Mouse (Mus musculus) embryonic facial prominence, embryonic 14.5 days (tissue): Measurements from ENCODE around the gene Pcbp4. TPM values are rescaled to one million over a fixed set of nuclear protein-coding genes. Genes with fewer than 3 reads are reported as not detected.

Experiments
- ATAC-seq: fragments of 200-750 bp; cut with Nextera tagmentation; 2 replicates; pipeline ENCODE4 v1.8.0; 2017; ENCODE audit warnings: low read depth, moderate number of reproducible peaks, moderate TSS enrichment
- DNase-seq: peaks from one replicate; pipeline ENCODE4 v3.0.0-alpha.2; 2015; ENCODE audit warnings: low spot score
- H3K27ac ChIP-seq: fragments of 300-500 bp; sonication (generic); replicated peaks from 2 replicates; pipeline ENCODE4 v1.5.1; 2014; ENCODE audit warnings: low read depth, mild to moderate bottlenecking, low read length, moderate library complexity
- H3K27me3 ChIP-seq: fragments of 300-500 bp; sonication (generic); replicated peaks from 2 replicates; pipeline ENCODE4 v1.6.1; 2014; ENCODE audit warnings: low read length; ENCODE audit not compliant: control insufficient read depth, insufficient read depth
- H3K36me3 ChIP-seq: fragments of 300-500 bp; sonication (generic); 2 replicates; pipeline ENCODE4 v1.6.1; 2014; ENCODE audit warnings: low read length, mixed read lengths; ENCODE audit not compliant: control insufficient read depth, insufficient read depth
- H3K4me1 ChIP-seq: fragments of 300-500 bp; sonication (generic); 2 replicates; pipeline ENCODE4 v1.6.1; 2014; ENCODE audit warnings: antibody characterized with exemption, low read length; ENCODE audit not compliant: control insufficient read depth, insufficient read depth
- H3K4me2 ChIP-seq: fragments of 300-500 bp; sonication (generic); 2 replicates; pipeline ENCODE4 v1.6.1; 2014; ENCODE audit warnings: low read depth, mild to moderate bottlenecking, low read length, moderate library complexity, mixed read lengths
- H3K4me3 ChIP-seq: fragments of 300-500 bp; sonication (generic); 2 replicates; pipeline ENCODE4 v1.5.1; 2014; ENCODE audit warnings: low read depth, mild to moderate bottlenecking, low read length
- H3K9ac ChIP-seq: fragments of 300-500 bp; sonication (generic); 2 replicates; pipeline ENCODE4 v1.6.1; 2014; ENCODE audit warnings: low read depth, mild to moderate bottlenecking, low read length, moderate library complexity, mixed read lengths
- H3K9me3 ChIP-seq: fragments of 300-500 bp; sonication (generic); 2 replicates; pipeline ENCODE4 v1.6.1; 2016; ENCODE audit warnings: low read length; ENCODE audit not compliant: control insufficient read depth
- WGBS: fragments of 180-500 bp; shearing (Covaris S2); extraction: QIAGEN DNeasy Blood & Tissue Kit; methylation state at CpG from one replicate; pipeline ENCODE4 v1.1.7; 2014; 5-methylcytosine and 5-hydroxymethylcytosine counted together
- polyA plus RNA-seq: library from polyadenylated mRNA; unstranded; fragments of >200 nt; fragmentation: Nextera tagmentation; extraction: Ambion mirVana; gene quantifications from 2 replicates; pipeline ENCODE4 v1.2.1, GENCODE M21; 2014

Gene Pcbp4
- polyA plus RNA-seq, 1 experiment from 2014 or later: 90.2 TPM

GRCm38 (mm10) chr9:106413606-106414005, 39.5 kb upstream of the Pcbp4 start:
- Histone ChIP-seq H3K4me2 (no peak overlapping the region), H3K9ac (no peak overlapping the region), H3K4me1 (peaks cover 21% of the 10 kb centered on the region), H3K36me3 (no peaks in the 10 kb centered on the region), H3K27me3 (no peaks in the 10 kb centered on the region), H3K27ac (no peak overlapping the region), H3K9me3 (no peaks in the 10 kb centered on the region), H3K4me3 (no peak overlapping the region)
- WGBS: 83% methylated on average over 5 of the region's 5 CpGs
- DNase-seq (no peak), ATAC-seq (no peak)

DNA sequence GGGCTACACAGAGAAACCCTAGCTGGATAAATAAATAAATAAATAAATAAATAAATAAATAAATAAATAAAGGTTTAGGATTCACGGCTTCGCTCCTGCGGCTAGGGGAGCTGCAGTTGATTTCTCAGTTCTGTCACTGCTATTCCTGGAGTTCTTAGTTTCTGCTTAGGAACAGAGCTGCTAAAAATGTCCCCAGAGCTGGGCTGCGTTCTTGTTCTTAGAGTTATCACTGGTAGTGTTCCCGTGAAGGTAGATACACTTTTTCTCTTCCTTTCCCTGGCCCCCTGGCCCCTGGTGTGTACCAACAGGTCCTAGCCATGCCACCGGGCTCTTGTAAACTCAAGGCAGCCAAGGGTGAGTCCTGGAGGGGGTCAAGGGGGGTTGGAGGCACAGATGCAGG, 36.3 kb upstream of the Pcbp4 start:
- DNase-seq: no peak
- H3K36me3 ChIP-seq: no peaks in the 10 kb centered on the region
- no peak overlapping the region for H3K4me2 ChIP-seq
- ATAC-seq: no peak
- H3K27ac ChIP-seq: no peak overlapping the region
- no peak overlapping the region for H3K4me3 ChIP-seq
- no peaks in the 10 kb centered on the region for H3K27me3 ChIP-seq
- no peak overlapping the region for H3K9ac ChIP-seq
- WGBS: 88% methylated on average over 6 of the region's 6 CpGs
- no peaks in the 10 kb centered on the region for H3K9me3 ChIP-seq
- H3K4me1 ChIP-seq: peaks cover 38% of the 10 kb centered on the region

- 13% methylated on average over 21 of the region's 29 CpGs for WGBS
- H3K27ac ChIP-seq: peak overlapping the region; percentile 57
- peaks cover 38% of the 10 kb centered on the region for H3K4me1 ChIP-seq
These were observed 35.1 kb upstream of the Pcbp4 start for GRCm38 (mm10) chr9:106417841-106418625.

GRCm38 (mm10) chr9:106420608-106421007, 32.5 kb upstream of the Pcbp4 start:
- peak; percentile 72 for DNase-seq
- H3K4me2 ChIP-seq: peak overlapping the region; percentile 50
- ATAC-seq: 0 out of 2 replicates have a peak, but pooled peaks have one; percentile 5
- 0% methylated on average over 2 of the region's 2 CpGs for WGBS
- no peaks in the 10 kb centered on the region for H3K9me3 ChIP-seq
- no peak overlapping the region for H3K4me3 ChIP-seq
- peak overlapping the region; percentile 30; the same call in 1 of the 2 replicates for H3K9ac ChIP-seq
- peak overlapping the region; percentile 57 for H3K27ac ChIP-seq
- no peaks in the 10 kb centered on the region for H3K36me3 ChIP-seq
- H3K27me3 ChIP-seq: no peaks in the 10 kb centered on the region
- H3K4me1 ChIP-seq: peaks cover 38% of the 10 kb centered on the region

More at GRCm38 (mm10) chr9:106417841-106418625, 35.1 kb upstream of the Pcbp4 start:
- Histone ChIP-seq H3K27me3 (no peaks in the 10 kb centered on the region), H3K4me2 (peak overlapping the region; percentile 56), H3K9ac (peak overlapping the region; percentile 48), H3K36me3 (no peaks in the 10 kb centered on the region), H3K4me3 (peak overlapping the region; percentile 22), H3K9me3 (no peaks in the 10 kb centered on the region)
- peak; percentile 96 for DNase-seq
- ATAC-seq: peak; percentile 60

- no peaks in the 10 kb centered on the region for H3K27me3 ChIP-seq
- no peaks in the 10 kb centered on the region for H3K36me3 ChIP-seq
- DNase-seq: no peak
- H3K9ac ChIP-seq: peak overlapping the region; percentile 30; the same call in 1 of the 2 replicates
- H3K27ac ChIP-seq: peak overlapping the region; percentile 57
- no peaks in the 10 kb centered on the region for H3K9me3 ChIP-seq
- peaks cover 38% of the 10 kb centered on the region for H3K4me1 ChIP-seq
- H3K4me3 ChIP-seq: peak overlapping the region; percentile 17; the same call in 1 of the 2 replicates
- ATAC-seq: 0 out of 2 replicates have a peak, but pooled peaks have one; percentile 3
- WGBS: 10% methylated on average over 16 of the region's 18 CpGs
- peak overlapping the region; percentile 50 for H3K4me2 ChIP-seq
These were observed 31.8 kb upstream of the Pcbp4 start for GRCm38 (mm10) chr9:106421033-106421864.

GRCm38 (mm10) chr9:106421865-106422160, 31.3 kb upstream of the Pcbp4 start:
- DNase-seq (peak; percentile 94), ATAC-seq (peak; percentile 80)
- Histone ChIP-seq H3K4me1 (peaks cover 38% of the 10 kb centered on the region), H3K4me3 (peak overlapping the region; percentile 17; the same call in 1 of the 2 replicates), H3K9me3 (no peaks in the 10 kb centered on the region), H3K27ac (peak overlapping the region; percentile 57), H3K4me2 (peak overlapping the region; percentile 50), H3K36me3 (no peaks in the 10 kb centered on the region), H3K27me3 (no peaks in the 10 kb centered on the region), H3K9ac (0 out of 2 replicates have a peak overlapping the region, but pooled peaks have one; percentile 15)
- 3% methylated on average over 3 of the region's 3 CpGs for WGBS

GRCm38 (mm10) chr9:106428719-106429220, 24.3 kb upstream of the Pcbp4 start:
- H3K4me2 ChIP-seq: peak overlapping the region; percentile 72
- ATAC-seq (peak; percentile 66), DNase-seq (no peak)
- H3K9me3 ChIP-seq: no peaks in the 10 kb centered on the region
- 0 out of 2 replicates have a peak, but pooled peaks cover 4% of the 10 kb centered on the region for H3K4me1 ChIP-seq
- H3K36me3 ChIP-seq: peaks cover 32% of the 10 kb centered on the region
- peak overlapping the region; percentile 66 for H3K9ac ChIP-seq
- H3K27ac ChIP-seq: peak overlapping the region; percentile 93
- 15% methylated on average over 11 of the region's 11 CpGs for WGBS
- no peaks in the 10 kb centered on the region for H3K27me3 ChIP-seq
- H3K4me3 ChIP-seq: peak overlapping the region; percentile 67

GRCm38 (mm10) chr9:106429221-106430014, 23.7 kb upstream of the Pcbp4 start, which contains the start of gene Rpl29:
TSS of gene Rpl29 (plus strand) at chr9:106429454.
- DNase-seq: peak; percentile 99
- no peaks in the 10 kb centered on the region for H3K27me3 ChIP-seq
- peak within 1 kb of the TSS; percentile 89 for H3K4me2 ChIP-seq
- WGBS: under 1% methylated on average over 46 of the region's 55 CpGs
- 0 out of 2 replicates have a peak, but pooled peaks cover 4% of the 10 kb centered on the region for H3K4me1 ChIP-seq
- peak within 1 kb of the TSS; percentile 93 for H3K27ac ChIP-seq
- no peaks in the 10 kb centered on the region for H3K9me3 ChIP-seq
- H3K36me3 ChIP-seq: peaks cover 32% of the 10 kb centered on the region
- H3K9ac ChIP-seq: peak within 1 kb of the TSS; percentile 94
- peak within 1 kb of the TSS; percentile 67 for H3K4me3 ChIP-seq
- peak; percentile 91 for ATAC-seq
